Mouse (Mus musculus): ENCODE measurements around the gene Abi3. TPM values are rescaled to one million over a fixed set of nuclear protein-coding genes. Genes with fewer than 3 reads are reported as not detected.

The Abi3 gene
- total and polyA plus RNA-seq, 2 experiments from 2014 or later, result 1.1 to 1.5 TPM

DNA sequence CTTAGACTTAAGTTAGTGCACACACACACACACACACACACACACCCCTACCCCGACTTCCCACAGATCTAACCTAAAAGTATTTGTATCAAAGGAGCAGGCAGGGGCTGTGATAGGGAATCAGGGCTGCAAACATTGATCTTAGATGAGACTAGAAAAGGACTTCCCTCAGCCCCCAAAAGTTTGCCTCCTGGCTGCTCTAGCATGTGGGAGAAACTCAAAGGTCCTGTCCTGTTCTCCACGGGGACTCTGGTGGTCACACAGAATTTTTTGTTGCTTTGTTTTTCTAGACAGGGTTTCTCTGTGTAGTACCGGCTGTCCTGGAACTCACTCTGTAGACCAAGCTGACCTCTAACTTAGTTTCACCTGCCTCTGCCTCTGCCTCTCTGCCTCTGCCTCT is 16.7 kb downstream of the Abi3 start:
- Histone ChIP-seq H3K9ac (replicated peaks; ENCODE audit: low read length, poor library complexity, severe bottlenecking) (no peak overlapping the region), H3K4me2 (ENCODE audit: low read depth, low read length, poor library complexity, severe bottlenecking) (no peak overlapping the region), H3K9me3 (ENCODE audit: low read length) (no peaks in the 10 kb centered on the region), H3K27ac (ENCODE audit: low read depth, low read length) (no peak overlapping the region), H3K36me3 (ENCODE audit: insufficient read depth, low read length) (no peaks in the 10 kb centered on the region), H3K27me3 (ENCODE audit: insufficient read depth, low read length) (peaks cover 52% of the 10 kb centered on the region), H3K4me3 (ENCODE audit: low read depth, low read length) (no peak overlapping the region), H3K4me1 (ENCODE audit: insufficient read depth, low read length) (peaks cover 6% of the 10 kb centered on the region; the same call in 1 of the 2 replicates)
- DNase-seq (ENCODE audit: low spot score) (no peak), ATAC-seq (ENCODE audit: low FRiP score) (no peak)
- no peak for TF ChIP-seq CTCF (IDR thresholded peaks at IDR 0.05)
- WGBS, result 50% methylated on average over 3 of the region's 3 CpGs

DNA sequence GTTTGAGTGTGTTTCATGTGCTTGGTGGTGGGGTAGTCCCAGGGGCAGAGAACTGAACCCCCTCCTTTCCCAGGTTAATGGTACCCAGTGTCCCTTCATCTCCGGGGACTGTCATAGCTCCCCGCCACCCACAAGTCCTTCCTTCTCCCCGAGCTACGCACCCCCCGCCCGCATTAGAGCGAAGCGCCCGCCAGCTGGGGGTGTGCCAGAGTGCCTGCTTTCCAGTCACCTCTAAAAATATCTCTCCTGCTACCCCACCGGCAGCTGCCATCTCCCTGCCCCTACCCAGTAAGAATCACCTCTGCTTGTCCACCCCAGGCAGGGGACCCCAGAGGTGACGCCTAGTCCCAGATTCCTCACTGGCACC is 17.4 kb downstream of the Abi3 start:
- Histone ChIP-seq H3K27ac (ENCODE audit: low read depth, low read length) (no peak overlapping the region), H3K4me1 (ENCODE audit: insufficient read depth, low read length) (peaks cover 5% of the 10 kb centered on the region; the same call in 1 of the 2 replicates), H3K4me3 (ENCODE audit: low read depth, low read length) (peak overlapping the region; percentile 74), H3K4me2 (ENCODE audit: low read depth, low read length, poor library complexity, severe bottlenecking) (peak overlapping the region; percentile 98), H3K36me3 (ENCODE audit: insufficient read depth, low read length) (no peaks in the 10 kb centered on the region), H3K9ac (replicated peaks; ENCODE audit: low read length, poor library complexity, severe bottlenecking) (peak overlapping the region; percentile 64), H3K27me3 (ENCODE audit: insufficient read depth, low read length) (peaks cover 44% of the 10 kb centered on the region), H3K9me3 (ENCODE audit: low read length) (no peaks in the 10 kb centered on the region)
- ATAC-seq (ENCODE audit: low FRiP score) (no peak), DNase-seq (ENCODE audit: low spot score) (no peak)
- under 1% methylated on average over 10 of the region's 11 CpGs for WGBS
- TF ChIP-seq CTCF (IDR thresholded peaks at IDR 0.05), result no peak

DNA sequence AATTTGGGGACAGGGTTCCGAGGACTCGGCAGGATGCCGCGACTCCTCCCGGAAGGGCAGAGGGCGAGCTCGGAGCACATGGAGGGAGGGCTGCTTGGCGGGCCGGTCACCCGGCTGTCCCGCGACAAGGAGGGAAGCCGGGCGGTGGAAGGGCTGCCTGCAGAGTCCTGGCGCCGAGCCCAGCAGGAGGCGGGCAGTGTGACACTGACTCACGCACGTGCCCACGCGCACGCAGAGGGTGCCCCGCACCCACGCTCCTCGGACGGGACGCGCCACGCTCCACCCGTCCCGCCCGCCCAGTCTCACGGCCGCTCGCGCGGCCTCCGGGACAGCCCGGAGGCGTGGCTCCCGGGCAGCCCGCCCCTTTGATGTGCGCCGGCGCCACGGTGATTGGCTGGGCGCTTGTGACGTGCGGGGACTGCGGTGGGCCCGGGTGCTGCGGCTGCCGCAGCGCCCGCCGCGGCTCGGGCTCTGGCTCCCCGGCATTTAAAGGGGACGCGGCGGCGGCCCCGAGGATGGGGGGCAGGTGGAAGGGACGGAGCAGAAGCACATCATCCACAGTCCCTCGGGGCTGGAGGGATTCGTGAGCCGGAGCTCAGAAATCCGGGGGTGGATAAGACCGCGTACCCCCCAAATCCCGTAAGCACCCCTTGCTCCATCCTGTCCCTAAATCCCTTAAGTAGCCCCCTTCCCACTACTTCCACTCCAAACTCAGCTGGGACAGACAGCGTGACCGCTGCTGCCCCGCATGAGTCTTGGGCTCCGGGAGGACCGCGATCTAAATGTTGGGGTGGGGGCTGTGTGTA is 18.0 kb downstream of the Abi3 start, which contains the start of gene Phospho1:
TSS of gene Phospho1 (plus strand) at position 429 of the 806 bp plus-strand sequence.
- Histone ChIP-seq H3K9ac (replicated peaks; ENCODE audit: low read length, poor library complexity, severe bottlenecking) (peak within 1 kb of the TSS; percentile 64), H3K27ac (ENCODE audit: low read depth, low read length) (no peak within 1 kb of the TSS), H3K4me1 (ENCODE audit: insufficient read depth, low read length) (peaks cover 5% of the 10 kb centered on the region; the same call in 1 of the 2 replicates), H3K36me3 (ENCODE audit: insufficient read depth, low read length) (no peaks in the 10 kb centered on the region), H3K27me3 (ENCODE audit: insufficient read depth, low read length) (peaks cover 38% of the 10 kb centered on the region), H3K4me3 (ENCODE audit: low read depth, low read length) (peak within 1 kb of the TSS; percentile 74), H3K9me3 (ENCODE audit: low read length) (no peaks in the 10 kb centered on the region), H3K4me2 (ENCODE audit: low read depth, low read length, poor library complexity, severe bottlenecking) (peak within 1 kb of the TSS; percentile 98)
- DNase-seq (ENCODE audit: low spot score) (peak; percentile 92), ATAC-seq (ENCODE audit: low FRiP score) (peak; percentile 94)
- 0% methylated on average over 58 of the region's 78 CpGs for WGBS
- peak; percentile 19 for TF ChIP-seq CTCF (IDR thresholded peaks at IDR 0.05)

DNA sequence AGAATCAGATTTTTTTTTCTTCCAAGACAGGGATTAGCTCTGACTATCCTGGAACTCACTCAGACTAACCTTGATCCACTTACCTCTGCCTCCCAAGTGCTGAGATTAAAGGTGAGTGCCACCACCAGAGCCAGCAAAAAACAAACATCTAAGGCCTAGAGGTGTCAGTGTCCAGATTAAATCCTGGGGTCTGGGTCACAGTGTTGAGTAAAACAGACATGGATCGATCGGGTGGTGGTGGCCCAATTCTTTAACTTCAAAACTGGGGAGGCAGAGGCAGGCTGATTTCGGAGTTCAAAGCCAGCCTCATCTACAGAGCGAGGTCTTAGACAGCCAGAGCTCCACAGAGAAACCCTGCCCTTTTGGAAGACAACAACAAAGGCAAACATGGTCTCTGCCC is 19.8 kb downstream of the Abi3 start:
- Histone ChIP-seq H3K9me3 (ENCODE audit: low read length) (no peaks in the 10 kb centered on the region), H3K4me2 (ENCODE audit: low read depth, low read length, poor library complexity, severe bottlenecking) (no peak overlapping the region), H3K4me1 (ENCODE audit: insufficient read depth, low read length) (peaks cover 5% of the 10 kb centered on the region; the same call in 1 of the 2 replicates), H3K36me3 (ENCODE audit: insufficient read depth, low read length) (no peaks in the 10 kb centered on the region), H3K27me3 (ENCODE audit: insufficient read depth, low read length) (peaks cover 23% of the 10 kb centered on the region), H3K9ac (replicated peaks; ENCODE audit: low read length, poor library complexity, severe bottlenecking) (no peak overlapping the region), H3K27ac (ENCODE audit: low read depth, low read length) (no peak overlapping the region), H3K4me3 (ENCODE audit: low read depth, low read length) (no peak overlapping the region)
- DNase-seq (ENCODE audit: low spot score) (no peak), ATAC-seq (ENCODE audit: low FRiP score) (no peak)
- no peak for TF ChIP-seq CTCF (IDR thresholded peaks at IDR 0.05)
- 97% methylated on average over 4 of the region's 4 CpGs for WGBS

DNA sequence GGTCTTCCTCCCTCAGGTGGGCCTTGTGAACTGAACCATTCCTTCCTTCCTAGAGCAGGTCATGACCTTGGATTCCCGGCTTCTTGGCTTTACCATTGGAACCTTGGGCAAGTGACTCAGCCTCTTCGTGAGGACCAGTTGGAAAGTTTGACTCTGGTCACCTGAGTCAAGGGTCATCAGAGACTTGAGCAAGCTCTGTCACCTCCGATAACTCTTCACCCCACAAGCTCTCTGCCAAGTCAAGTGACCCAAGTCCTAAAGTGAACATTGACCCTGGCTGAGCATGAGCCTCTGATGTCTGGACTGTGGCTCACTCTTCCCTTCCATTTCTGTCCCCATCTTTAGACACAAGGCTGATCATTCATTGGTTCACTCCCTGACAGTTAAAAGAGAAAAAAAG is 20.8 kb downstream of the Abi3 start:
- Histone ChIP-seq H3K9me3 (ENCODE audit: low read length) (no peaks in the 10 kb centered on the region), H3K27me3 (ENCODE audit: insufficient read depth, low read length) (peaks cover 15% of the 10 kb centered on the region), H3K27ac (ENCODE audit: low read depth, low read length) (no peak overlapping the region), H3K36me3 (ENCODE audit: insufficient read depth, low read length) (no peaks in the 10 kb centered on the region), H3K4me2 (ENCODE audit: low read depth, low read length, poor library complexity, severe bottlenecking) (no peak overlapping the region), H3K9ac (replicated peaks; ENCODE audit: low read length, poor library complexity, severe bottlenecking) (no peak overlapping the region), H3K4me3 (ENCODE audit: low read depth, low read length) (no peak overlapping the region), H3K4me1 (ENCODE audit: insufficient read depth, low read length) (peaks cover 5% of the 10 kb centered on the region; the same call in 1 of the 2 replicates)
- WGBS, result 90% methylated on average over 3 of the region's 3 CpGs
- no peak for TF ChIP-seq CTCF (IDR thresholded peaks at IDR 0.05)
- DNase-seq (ENCODE audit: low spot score) (no peak), ATAC-seq (ENCODE audit: low FRiP score) (no peak)

DNA sequence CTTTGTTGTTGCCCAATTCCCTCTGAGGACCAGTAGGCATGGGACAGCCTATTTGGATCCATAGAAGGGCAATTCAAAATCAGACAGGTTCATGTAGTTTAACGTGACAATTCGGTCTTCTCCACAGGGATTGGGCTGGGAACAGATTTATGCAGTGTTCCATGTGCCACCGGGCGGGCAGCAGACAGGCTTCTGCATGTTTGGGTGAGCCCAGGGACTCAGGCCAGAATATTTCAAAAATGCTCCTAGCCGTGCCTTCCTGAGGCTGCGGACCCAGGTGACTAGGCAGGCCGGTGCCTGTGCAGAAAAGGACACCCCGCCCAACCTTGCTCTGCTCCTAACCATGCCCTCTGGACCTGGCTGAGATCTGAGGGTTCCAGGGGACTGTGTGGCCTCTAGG is 23.1 kb downstream of the Abi3 start:
- no peak for TF ChIP-seq CTCF (IDR thresholded peaks at IDR 0.05)
- Histone ChIP-seq H3K36me3 (ENCODE audit: insufficient read depth, low read length) (no peaks in the 10 kb centered on the region), H3K9me3 (ENCODE audit: low read length) (no peaks in the 10 kb centered on the region), H3K9ac (replicated peaks; ENCODE audit: low read length, poor library complexity, severe bottlenecking) (no peak overlapping the region), H3K4me1 (ENCODE audit: insufficient read depth, low read length) (no peaks in the 10 kb centered on the region), H3K4me2 (ENCODE audit: low read depth, low read length, poor library complexity, severe bottlenecking) (no peak overlapping the region), H3K27ac (ENCODE audit: low read depth, low read length) (no peak overlapping the region), H3K27me3 (ENCODE audit: insufficient read depth, low read length) (no peaks in the 10 kb centered on the region), H3K4me3 (ENCODE audit: low read depth, low read length) (no peak overlapping the region)
- ATAC-seq (ENCODE audit: low FRiP score) (no peak), DNase-seq (ENCODE audit: low spot score) (no peak)
- WGBS, result 90% methylated on average over 8 of the region's 8 CpGs

Measured in midbrain, postnatal 0 days (tissue).